Mouse (Mus musculus) olfactory bulb, adult 2 months (tissue): ENCODE results near the gene Aptx.

Source experiments
- CTCF ChIP-seq: fragments of 200-500 bp; IDR thresholded peaks from 2 replicates; pipeline ENCODE4 v1.5.1; 2012; ENCODE audit warnings: low read depth, mild to moderate bottlenecking, low read length, moderate library complexity; ENCODE audit not compliant: insufficient read depth
- POLR2A ChIP-seq: fragments of 200-500 bp; IDR thresholded peaks from 2 replicates; pipeline ENCODE4 v1.6.1; 2012; ENCODE audit warnings: mild to moderate bottlenecking, low read depth, low read length, moderate library complexity; ENCODE audit not compliant: insufficient read depth

GRCm38 (mm10) chr4:40680250-40680860 lies 22.6 kb downstream of the Aptx start:
- no peak for TF ChIP-seq POLR2A
- TF ChIP-seq CTCF: peak; percentile 29; the same call in 1 of the 2 replicates
